Mouse (Mus musculus) liver, embryonic 12.5 days (tissue): ENCODE measurements at regions not wholly inside any gene's neighbourhood (a gene's known extent, or its start where the extent isn't known, plus 50 kb on each side); places are given as distances from the start of the nearest gene placed in this dataset.

Source experiments
- ATAC-seq: fragments of 200-750 bp; cut with Nextera tagmentation; 2 replicates; pipeline ENCODE4 v1.8.0; 2017; ENCODE audit warnings: moderate number of reproducible peaks, mild to moderate bottlenecking, moderate library complexity
- H3K27ac ChIP-seq: fragments of 300-500 bp; sonication (generic); 2 replicates; pipeline ENCODE4 v1.5.1; 2016; ENCODE audit warnings: mild to moderate bottlenecking
- H3K27me3 ChIP-seq: fragments of 300-500 bp; sonication (generic); replicated peaks from 2 replicates; pipeline ENCODE4 v1.6.1; 2016; ENCODE audit warnings: mild to moderate bottlenecking, moderate library complexity
- H3K36me3 ChIP-seq: fragments of 300-500 bp; sonication (generic); 2 replicates; pipeline ENCODE4 v1.6.1; 2016; ENCODE audit warnings: mild to moderate bottlenecking, moderate library complexity
- H3K4me1 ChIP-seq: fragments of 300-500 bp; sonication (generic); 2 replicates; pipeline ENCODE4 v1.6.1; 2016
- H3K4me2 ChIP-seq: fragments of 300-500 bp; sonication (generic); 2 replicates; pipeline ENCODE4 v1.6.1; 2016; ENCODE audit warnings: mild to moderate bottlenecking, moderate library complexity
- H3K4me3 ChIP-seq: fragments of 300-500 bp; sonication (generic); 2 replicates; pipeline ENCODE4 v1.5.1; 2016; ENCODE audit warnings: mild to moderate bottlenecking, moderate library complexity
- H3K9ac ChIP-seq: fragments of 300-500 bp; sonication (generic); 2 replicates; pipeline ENCODE4 v1.6.1; 2016; ENCODE audit warnings: mild to moderate bottlenecking, moderate library complexity
- H3K9me3 ChIP-seq: fragments of 300-500 bp; sonication (generic); replicated peaks from 2 replicates; pipeline ENCODE4 v1.6.1; 2016; ENCODE audit warnings: mild to moderate bottlenecking, moderate library complexity
- WGBS: fragments of 180-500 bp; shearing (Covaris S2); methylation state at CpG from one replicate; pipeline ENCODE4 v1.1.7; 2016; ENCODE audit not compliant: insufficient replicate concordance; 5-methylcytosine and 5-hydroxymethylcytosine counted together

DNA sequence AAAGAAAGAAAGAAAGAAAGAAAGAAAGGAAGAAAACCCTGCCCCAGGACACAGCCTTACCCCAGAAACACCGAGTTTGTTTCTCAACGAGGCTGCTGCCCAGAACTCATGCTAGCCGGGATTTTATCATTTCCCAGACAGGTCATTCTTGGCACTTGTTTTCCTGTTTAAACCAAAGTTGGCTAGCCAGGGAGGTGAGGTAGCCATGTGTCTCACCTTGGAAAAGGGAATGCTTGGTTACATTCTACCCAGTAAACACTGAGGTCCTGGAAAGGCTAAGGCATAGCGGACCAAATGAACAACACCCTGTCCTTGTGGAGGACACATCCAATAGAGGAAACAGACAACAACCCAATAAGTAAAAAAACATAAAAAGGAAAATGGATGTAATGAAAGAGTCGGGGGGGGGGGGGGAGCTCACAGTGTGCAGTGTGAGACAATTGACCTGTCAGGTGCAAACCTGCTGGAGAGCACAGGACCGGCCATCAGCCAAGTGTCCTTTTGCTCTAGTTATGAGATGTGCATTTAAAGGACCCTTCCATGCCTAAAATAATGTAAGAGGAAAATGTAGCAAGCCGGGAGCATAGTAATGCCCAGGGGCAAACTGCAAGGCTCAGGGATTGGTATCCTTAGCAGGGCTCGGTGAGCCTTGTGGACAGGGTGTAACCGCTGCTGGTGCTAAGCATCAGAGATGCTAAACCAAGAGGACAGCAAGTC, 78.2 kb upstream of the Fzd7 start:
- Histone ChIP-seq H3K9me3 (no peaks in the 10 kb centered on the region), H3K4me2 (no peak overlapping the region), H3K4me1 (no peaks in the 10 kb centered on the region), H3K9ac (no peak overlapping the region), H3K36me3 (no peaks in the 10 kb centered on the region), H3K27me3 (no peaks in the 10 kb centered on the region), H3K27ac (no peak overlapping the region), H3K4me3 (no peak overlapping the region)
- ATAC-seq, result no peak
- 71% methylated on average over 9 of the region's 9 CpGs for WGBS

DNA sequence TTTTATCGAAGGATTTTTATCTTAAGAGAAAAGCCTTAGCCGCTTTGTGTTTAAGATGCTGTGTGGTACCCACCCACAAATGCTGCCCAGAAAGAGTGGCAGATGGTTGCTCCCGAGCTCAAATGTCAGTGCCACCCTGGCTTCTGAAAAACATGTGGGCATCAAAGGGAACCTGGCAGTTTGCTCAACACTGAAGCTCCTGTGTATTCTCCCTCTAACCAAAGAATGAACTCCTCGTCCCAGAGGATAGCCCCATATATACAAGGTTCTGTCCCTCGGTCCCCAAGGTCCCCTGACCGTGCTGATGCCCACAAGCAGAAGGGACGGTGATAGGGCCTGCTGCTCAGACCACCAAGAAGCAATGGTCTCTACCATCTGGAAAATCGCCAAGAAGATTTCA, 76.9 kb upstream of the Fzd7 start:
- 68% methylated on average over 8 of the region's 8 CpGs for WGBS
- H3K4me3 ChIP-seq, result no peak overlapping the region
- no peak for ATAC-seq
- H3K9ac ChIP-seq, result no peak overlapping the region
- H3K4me1 ChIP-seq, result 0 out of 2 replicates have a peak, but pooled peaks cover 4% of the 10 kb centered on the region
- no peaks in the 10 kb centered on the region for H3K36me3 ChIP-seq
- H3K4me2 ChIP-seq, result no peak overlapping the region
- H3K27me3 ChIP-seq, result no peaks in the 10 kb centered on the region
- H3K9me3 ChIP-seq, result no peaks in the 10 kb centered on the region
- no peak overlapping the region for H3K27ac ChIP-seq

DNA sequence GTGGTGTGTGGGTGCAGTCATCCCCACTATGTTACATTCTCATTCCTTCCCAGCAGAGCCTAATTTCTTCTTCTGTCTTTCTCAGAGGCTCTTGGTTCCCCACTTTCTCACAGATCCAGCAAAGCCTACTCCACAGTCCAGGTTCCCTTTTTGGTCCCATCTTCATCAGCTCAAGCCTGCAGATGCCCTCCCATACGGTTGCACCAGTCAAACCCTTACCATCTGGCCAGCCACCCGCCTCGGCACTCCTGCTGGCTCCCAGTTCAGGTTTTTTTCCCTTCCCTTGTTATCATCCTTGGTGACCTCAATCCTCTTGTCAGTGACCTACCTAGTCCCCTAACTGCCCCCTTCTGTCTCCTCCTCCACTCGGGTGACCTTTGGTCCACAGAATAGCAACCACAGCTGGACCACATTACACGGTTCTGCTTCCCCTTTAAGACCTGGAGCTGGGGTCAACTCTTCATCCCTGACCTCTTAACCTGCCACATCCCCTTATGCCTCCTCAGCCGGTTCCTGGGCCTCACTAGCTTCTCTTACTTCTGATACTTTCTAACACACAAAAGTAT, 75.4 kb upstream of the Fzd7 start:
- no peaks in the 10 kb centered on the region for H3K27me3 ChIP-seq
- H3K27ac ChIP-seq, result no peak overlapping the region
- 0 out of 2 replicates have a peak, but pooled peaks cover 4% of the 10 kb centered on the region for H3K4me1 ChIP-seq
- no peaks in the 10 kb centered on the region for H3K9me3 ChIP-seq
- no peak overlapping the region for H3K4me2 ChIP-seq
- no peak for ATAC-seq
- 39% methylated on average over 6 of the region's 6 CpGs for WGBS
- no peaks in the 10 kb centered on the region for H3K36me3 ChIP-seq
- H3K9ac ChIP-seq, result no peak overlapping the region
- no peak overlapping the region for H3K4me3 ChIP-seq

DNA sequence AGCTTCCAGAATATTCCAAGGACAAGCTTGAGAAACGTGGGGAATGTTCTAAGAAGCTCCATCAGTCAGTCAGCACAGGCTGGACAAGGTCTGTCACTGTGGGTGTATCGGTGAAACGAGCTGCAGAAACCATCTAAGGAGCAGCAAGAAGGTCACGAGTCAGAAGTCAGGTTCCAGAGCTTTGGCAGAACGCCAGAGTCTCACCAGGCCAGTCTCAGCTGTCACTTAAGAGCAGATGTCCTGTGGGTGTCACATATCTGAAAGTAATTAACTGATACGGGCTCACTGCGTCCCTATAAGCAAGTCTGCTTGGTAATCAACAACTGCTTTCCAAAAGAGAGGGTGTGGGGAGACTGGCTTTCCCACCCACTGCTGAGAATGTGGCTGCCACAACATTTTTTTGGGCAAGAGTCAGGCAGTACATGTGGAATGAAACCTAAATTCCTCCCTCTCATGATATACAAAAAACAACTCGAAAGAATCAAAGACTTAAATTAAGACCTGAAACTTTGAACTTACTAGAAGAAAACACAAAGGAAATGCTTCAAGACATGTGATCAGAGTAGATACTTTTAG, 72.6 kb upstream of the Fzd7 start:
- no peak overlapping the region for H3K4me2 ChIP-seq

DNA sequence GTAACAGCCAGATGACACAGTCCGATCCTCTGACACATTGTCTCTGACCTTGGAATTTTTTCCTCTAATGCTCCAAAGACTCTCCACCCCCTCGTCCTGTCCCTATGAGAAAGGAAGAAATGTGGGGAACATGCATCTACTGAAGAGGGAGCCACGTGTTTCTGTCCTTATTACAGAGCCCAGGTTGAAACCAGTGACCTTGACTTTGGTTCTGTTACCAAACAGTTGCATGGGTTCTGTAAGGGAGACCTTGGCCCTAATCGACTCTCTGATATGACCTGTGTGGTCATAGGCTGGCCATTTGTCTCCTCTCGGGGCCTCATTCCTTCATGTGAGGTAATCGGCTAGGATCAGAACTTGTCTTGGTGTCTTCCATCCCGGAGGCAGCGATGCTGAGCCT, 69.0 kb upstream of the Fzd7 start:
- no peak overlapping the region for H3K4me3 ChIP-seq
- no peak overlapping the region for H3K9ac ChIP-seq
- ATAC-seq, result no peak
- H3K36me3 ChIP-seq, result no peaks in the 10 kb centered on the region
- no peak overlapping the region for H3K27ac ChIP-seq
- H3K4me1 ChIP-seq, result 0 out of 2 replicates have a peak, but pooled peaks cover 8% of the 10 kb centered on the region
- no peak overlapping the region for H3K4me2 ChIP-seq
- no peaks in the 10 kb centered on the region for H3K27me3 ChIP-seq
- H3K9me3 ChIP-seq, result no peaks in the 10 kb centered on the region
- 70% methylated on average over 8 of the region's 8 CpGs for WGBS

More for the DNA sequence above, 72.6 kb upstream of the Fzd7 start:
- Histone ChIP-seq H3K9me3 (no peaks in the 10 kb centered on the region), H3K27me3 (no peaks in the 10 kb centered on the region), H3K4me1 (0 out of 2 replicates have a peak, but pooled peaks cover 4% of the 10 kb centered on the region), H3K4me3 (no peak overlapping the region), H3K36me3 (no peaks in the 10 kb centered on the region), H3K9ac (no peak overlapping the region), H3K27ac (no peak overlapping the region)
- ATAC-seq, result no peak
- 28% methylated on average over 8 of the region's 8 CpGs for WGBS

DNA sequence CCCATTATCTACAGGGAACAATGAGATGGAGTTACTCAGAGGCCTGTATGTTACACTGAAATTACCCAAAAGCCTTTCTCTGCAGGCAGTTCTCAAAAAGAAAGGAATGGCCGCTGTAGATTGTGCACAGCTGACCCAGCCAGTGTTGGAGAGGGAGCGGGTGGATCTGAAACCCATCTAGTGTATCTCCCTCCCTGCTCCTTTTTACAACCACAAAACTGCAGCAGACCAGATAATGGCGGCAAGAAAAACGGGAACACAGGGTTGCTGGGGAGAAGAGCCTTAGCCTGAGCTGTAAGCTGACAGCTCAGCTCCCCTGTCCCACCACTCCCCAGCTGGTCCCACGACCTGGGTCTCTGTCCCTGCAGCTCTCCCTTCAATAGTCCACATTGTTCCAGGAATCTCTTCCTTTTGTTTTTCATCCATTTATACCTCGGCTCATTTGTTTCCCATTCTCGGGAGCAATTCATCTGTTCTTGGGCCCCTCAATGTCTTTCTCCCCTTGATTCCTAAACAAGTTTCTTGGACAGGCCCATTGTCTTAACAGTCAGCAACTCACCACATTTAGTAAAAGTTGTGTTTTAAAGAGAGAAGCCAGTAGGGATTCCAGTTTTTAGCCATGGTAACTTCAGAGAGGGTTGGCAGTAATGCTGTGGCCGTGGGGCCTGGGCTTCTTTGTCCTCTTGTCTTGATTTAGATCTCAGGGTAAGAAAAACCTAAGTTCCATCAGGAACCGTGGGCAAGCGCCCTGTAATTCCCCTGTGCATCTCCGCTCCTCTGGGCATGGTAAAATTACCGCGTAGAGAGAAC, 67.6 kb upstream of the Fzd7 start:
- no peak overlapping the region for H3K9ac ChIP-seq
- H3K4me3 ChIP-seq, result no peak overlapping the region
- ATAC-seq, result no peak
- no peak overlapping the region for H3K27ac ChIP-seq
- 0 out of 2 replicates have a peak, but pooled peaks cover 5% of the 10 kb centered on the region for H3K4me1 ChIP-seq
- no peaks in the 10 kb centered on the region for H3K36me3 ChIP-seq
- 56% methylated on average over 13 of the region's 13 CpGs for WGBS
- H3K4me2 ChIP-seq, result no peak overlapping the region
- H3K27me3 ChIP-seq, result no peaks in the 10 kb centered on the region
- no peaks in the 10 kb centered on the region for H3K9me3 ChIP-seq

DNA sequence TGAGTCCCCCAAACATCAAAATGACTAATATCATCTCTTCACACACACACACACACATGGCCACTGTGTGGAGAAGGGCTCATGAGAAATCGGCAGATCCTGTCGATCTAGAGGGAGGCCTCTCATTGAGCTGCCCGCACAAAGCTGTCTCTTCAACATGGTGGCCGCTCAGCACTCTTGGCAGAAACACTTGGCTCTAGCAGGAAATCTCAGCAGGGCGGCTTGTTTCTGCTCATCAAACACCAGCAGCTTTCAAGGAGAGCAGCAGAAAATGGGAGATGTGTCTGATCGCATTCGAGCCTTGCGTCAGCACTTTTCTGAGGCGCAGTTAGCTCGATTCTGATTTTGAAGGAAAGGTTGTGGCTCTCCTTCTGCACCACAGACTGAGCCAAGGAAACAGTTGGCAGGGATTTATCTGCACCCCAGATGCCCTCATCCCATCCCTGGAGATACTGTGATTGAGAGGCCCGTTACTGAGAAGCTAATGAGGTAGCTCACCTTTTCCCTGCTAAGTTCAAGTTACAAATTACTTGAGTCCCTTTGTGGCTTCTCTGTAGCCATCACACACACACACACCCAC, 66.4 kb upstream of the Fzd7 start:
- no peak for ATAC-seq
- no peak overlapping the region for H3K4me3 ChIP-seq

DNA sequence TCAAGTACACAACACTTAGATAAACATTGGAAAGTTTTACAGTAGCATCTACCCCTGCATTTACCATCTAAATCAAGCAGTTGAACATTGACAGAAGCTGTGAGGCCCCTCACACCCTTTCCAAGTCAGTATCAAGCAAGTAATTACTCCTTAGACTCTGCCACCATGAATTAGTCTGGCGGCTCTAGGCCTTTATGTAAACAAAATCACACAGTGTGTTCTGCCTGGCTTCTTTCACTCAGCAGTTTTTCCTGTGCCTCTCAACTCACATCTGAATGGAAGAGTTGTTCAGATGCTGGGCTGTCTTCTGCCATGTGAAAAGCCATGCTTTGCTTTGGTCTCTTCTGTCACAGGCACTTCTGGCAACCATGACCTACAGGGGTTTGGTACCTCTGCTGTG, 64.9 kb upstream of the Fzd7 start:
- WGBS, result 44% methylated on average over 1 of the region's 1 CpGs
- ATAC-seq, result no peak
- Histone ChIP-seq H3K27ac (no peak overlapping the region), H3K27me3 (no peaks in the 10 kb centered on the region), H3K9ac (no peak overlapping the region), H3K4me1 (0 out of 2 replicates have a peak, but pooled peaks cover 4% of the 10 kb centered on the region), H3K9me3 (no peaks in the 10 kb centered on the region), H3K36me3 (no peaks in the 10 kb centered on the region), H3K4me2 (no peak overlapping the region), H3K4me3 (no peak overlapping the region)

More for the DNA sequence above, 66.4 kb upstream of the Fzd7 start:
- H3K4me2 ChIP-seq, result no peak overlapping the region
- H3K9me3 ChIP-seq, result no peaks in the 10 kb centered on the region
- 0 out of 2 replicates have a peak, but pooled peaks cover 4% of the 10 kb centered on the region for H3K4me1 ChIP-seq
- WGBS, result 71% methylated on average over 11 of the region's 11 CpGs
- H3K27me3 ChIP-seq, result no peaks in the 10 kb centered on the region
- H3K9ac ChIP-seq, result no peak overlapping the region
- H3K27ac ChIP-seq, result no peak overlapping the region
- no peaks in the 10 kb centered on the region for H3K36me3 ChIP-seq

DNA sequence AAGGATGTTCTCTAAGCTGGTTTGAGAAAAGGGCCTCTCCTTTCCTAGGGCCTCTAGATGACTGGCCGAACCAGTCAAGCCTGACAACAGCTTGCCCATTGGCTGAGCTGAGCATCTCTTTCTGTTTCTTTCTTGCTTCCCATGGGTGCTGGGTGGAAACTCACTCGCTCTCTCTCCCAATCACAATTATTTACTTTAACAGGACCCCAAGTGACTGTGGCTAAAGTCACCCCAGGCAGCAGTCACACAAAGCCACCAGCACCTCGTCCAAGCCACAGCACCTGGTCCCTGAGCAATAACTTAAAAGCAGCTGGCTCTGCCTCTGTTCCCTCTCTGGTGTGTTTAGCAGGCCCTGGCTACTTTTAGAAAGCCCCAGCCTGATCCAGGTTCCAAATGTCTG, 64.3 kb upstream of the Fzd7 start:
- no peak overlapping the region for H3K27ac ChIP-seq
- no peak overlapping the region for H3K4me2 ChIP-seq
- no peaks in the 10 kb centered on the region for H3K9me3 ChIP-seq
- H3K9ac ChIP-seq, result no peak overlapping the region
- no peaks in the 10 kb centered on the region for H3K36me3 ChIP-seq
- 54% methylated on average over 3 of the region's 3 CpGs for WGBS
- H3K4me3 ChIP-seq, result no peak overlapping the region
- no peaks in the 10 kb centered on the region for H3K27me3 ChIP-seq
- no peak for ATAC-seq
- H3K4me1 ChIP-seq, result 0 out of 2 replicates have a peak, but pooled peaks cover 7% of the 10 kb centered on the region

DNA sequence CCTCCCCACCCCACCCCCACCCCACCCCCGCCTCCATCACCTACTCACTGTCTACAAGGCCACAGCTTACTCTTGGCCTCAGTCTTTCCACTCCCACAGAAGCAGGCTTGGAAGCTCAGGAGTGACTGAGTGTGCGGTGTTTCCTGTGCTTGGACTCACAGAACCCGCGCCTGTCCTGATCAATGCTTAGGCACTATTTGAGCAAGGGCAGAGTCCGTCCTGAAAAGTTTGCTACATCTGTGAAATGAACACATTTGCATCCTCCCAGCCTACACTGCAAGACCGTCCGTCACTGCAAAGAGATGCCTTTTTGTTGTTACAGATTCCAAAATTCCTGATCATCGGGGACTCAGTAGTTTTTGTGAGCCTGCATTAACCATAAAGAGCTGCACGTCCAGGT, 63.5 kb upstream of the Fzd7 start:
- Histone ChIP-seq H3K4me3 (no peak overlapping the region), H3K4me1 (0 out of 2 replicates have a peak, but pooled peaks cover 13% of the 10 kb centered on the region), H3K36me3 (no peaks in the 10 kb centered on the region), H3K27ac (no peak overlapping the region), H3K4me2 (0 out of 2 replicates have a peak overlapping the region, but pooled peaks have one; percentile 16), H3K9ac (no peak overlapping the region), H3K9me3 (no peaks in the 10 kb centered on the region), H3K27me3 (no peaks in the 10 kb centered on the region)
- peak; percentile 32; the same call in 1 of the 2 replicates for ATAC-seq
- whole genome bisulfite sequencing, result 72% methylated on average over 9 of the region's 9 CpGs

DNA sequence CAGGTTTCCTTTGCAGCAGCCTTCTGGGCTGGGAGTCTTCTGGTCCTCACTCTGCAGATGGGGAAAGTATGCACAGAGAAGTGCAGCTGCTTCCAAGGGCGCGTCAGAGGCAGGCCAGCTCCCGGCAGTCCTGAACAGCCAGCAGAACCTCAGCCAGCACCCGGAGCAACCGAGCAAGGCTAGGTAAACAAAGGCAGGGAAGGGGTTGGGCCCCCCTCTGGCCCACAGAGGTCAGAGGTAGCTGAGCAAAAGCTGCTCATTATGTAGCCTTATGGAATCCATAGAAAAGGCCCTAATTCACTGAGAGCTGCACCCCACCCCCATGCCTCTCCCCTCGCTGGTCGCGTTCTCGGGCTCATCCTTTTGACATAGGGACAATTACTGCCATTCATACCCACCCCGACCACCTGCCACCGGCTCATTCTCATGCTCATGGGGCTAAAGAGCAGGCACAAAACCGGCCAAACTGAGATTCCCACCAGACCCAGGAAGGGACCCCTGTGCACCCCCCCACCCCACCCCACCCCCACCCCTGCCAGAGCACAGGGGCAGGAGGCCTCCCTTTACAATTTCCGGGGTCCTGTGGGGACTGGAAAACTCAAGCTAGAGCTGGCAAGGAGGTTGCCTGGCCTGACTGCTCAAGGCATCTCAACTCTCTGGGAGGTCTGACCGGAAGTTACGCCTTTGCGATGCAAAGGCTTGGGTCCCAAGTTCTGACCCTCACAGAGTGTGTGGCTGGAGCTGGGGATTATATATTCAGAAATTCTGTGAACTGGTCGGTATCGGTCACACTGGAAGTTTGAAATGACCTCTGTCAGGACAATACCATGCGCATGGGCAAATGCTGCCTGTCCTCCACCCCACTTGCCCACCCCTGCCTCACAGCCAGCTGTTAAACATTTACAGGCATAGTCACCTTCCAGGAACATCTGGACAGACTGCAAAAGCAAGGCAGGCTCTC, 59.0 kb upstream of the Fzd7 start:
- 48% methylated on average over 19 of the region's 19 CpGs for WGBS
- Histone ChIP-seq H3K4me2 (no peak overlapping the region), H3K27me3 (no peaks in the 10 kb centered on the region)

More for the DNA sequence above, 59.0 kb upstream of the Fzd7 start:
- ATAC-seq, result no peak
- Histone ChIP-seq H3K9me3 (no peaks in the 10 kb centered on the region), H3K4me3 (no peak overlapping the region), H3K4me1 (0 out of 2 replicates have a peak, but pooled peaks cover 10% of the 10 kb centered on the region), H3K27ac (no peak overlapping the region), H3K36me3 (no peaks in the 10 kb centered on the region), H3K9ac (no peak overlapping the region)
